Mouse (Mus musculus) T-cell, adult 66 days (primary cell): Measurements from ENCODE around the gene Zdhhc1. TPM values are rescaled to one million over a fixed set of nuclear protein-coding genes. Genes with fewer than 3 reads are reported as not detected.

Experiments
- total RNA-seq, 2 experiments: library from RNA; stranded (reverse); gene quantifications; 3 replicates in 1 of 2; 4 replicates in 1 of 2; pipeline ENCODE4 v1.2.4; 2023

The Zdhhc1 gene
- total RNA-seq: 1 to 10 TPM; 5.0 TPM

DNA sequence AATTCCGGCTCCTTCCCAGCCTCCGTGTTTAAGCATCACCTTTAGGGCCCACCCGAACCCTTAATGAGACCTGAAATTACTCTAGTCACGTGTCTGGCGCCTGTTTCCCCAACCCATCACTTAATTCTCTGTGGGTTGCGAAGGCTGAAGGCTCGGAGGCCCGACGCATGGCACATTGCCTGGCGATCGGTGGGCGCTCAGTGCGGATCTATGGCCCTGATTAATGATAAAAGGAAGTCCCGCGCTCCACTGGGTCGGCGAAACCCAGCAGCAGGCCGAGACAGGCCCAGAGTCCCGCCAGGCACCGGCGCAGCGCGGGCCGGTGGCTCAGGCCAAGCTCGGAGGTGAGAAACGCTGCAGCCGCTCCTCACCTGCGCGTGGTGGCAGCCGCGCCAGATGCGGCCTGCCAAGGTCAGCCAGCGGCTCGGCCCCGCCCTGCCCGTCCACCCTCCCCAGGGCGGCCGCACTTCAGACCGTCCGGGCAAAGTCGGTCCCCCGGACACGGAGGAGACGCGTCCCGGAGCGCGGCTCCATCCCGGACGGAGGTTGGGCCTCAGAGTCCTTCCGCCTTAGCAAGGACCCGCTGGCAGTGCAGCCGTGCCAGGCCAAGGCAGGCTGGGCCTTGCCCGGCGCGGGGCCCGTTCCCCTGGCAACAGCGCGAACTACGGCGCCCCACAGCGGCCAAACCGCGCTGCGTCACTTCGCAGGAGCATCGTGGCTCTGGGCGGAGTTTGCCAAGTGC, at the start of gene Zdhhc1:
TSS of gene Zdhhc1 (minus strand) at position 464 of the 742 bp plus-strand sequence.

DNA sequence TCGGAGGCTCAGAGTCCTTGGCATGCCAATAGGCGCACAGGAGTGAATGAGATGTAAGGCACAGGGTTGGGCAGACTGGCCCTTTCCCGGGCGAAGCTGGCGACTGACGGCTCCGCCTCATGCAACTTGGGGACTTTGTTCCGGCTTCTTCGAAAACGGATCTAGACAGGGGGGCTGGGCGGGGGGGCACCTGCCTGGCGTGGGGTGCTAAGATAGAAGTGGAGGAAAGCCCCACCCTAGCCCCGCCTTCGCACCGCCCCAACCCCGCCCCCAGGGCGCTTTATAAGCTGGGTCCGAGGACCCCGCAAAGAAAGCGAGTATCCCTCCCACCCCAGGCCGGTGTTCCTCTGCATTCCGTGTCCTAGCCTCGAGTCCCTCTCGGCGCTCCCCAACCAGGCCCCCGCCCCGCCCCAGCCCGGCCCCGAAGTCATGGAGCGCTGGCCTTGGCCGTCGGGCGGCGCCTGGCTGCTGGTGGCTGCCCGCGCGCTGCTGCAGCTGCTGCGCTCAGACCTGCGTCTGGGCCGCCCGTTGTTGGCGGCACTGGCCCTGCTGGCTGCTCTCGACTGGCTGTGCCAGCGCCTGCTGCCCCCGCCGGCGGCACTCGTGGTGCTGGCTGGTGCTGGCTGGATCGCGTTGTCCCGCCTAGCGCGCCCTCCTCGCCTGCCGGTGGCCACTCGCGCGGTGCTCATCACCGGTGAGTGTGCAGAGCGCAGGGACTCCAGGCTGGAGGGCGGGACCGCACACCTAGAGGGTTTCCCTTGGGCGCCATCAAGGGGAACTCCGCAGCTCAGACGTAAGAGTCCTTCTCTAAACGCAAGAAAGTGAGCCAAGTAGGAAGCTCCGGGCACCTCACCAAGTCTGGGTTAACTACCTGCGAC, 22.0 kb upstream of the Zdhhc1 start, which contains the start of gene Hsd11b2:
TSS of gene Hsd11b2 (plus strand) at position 320 of the 878 bp plus-strand sequence.

DNA sequence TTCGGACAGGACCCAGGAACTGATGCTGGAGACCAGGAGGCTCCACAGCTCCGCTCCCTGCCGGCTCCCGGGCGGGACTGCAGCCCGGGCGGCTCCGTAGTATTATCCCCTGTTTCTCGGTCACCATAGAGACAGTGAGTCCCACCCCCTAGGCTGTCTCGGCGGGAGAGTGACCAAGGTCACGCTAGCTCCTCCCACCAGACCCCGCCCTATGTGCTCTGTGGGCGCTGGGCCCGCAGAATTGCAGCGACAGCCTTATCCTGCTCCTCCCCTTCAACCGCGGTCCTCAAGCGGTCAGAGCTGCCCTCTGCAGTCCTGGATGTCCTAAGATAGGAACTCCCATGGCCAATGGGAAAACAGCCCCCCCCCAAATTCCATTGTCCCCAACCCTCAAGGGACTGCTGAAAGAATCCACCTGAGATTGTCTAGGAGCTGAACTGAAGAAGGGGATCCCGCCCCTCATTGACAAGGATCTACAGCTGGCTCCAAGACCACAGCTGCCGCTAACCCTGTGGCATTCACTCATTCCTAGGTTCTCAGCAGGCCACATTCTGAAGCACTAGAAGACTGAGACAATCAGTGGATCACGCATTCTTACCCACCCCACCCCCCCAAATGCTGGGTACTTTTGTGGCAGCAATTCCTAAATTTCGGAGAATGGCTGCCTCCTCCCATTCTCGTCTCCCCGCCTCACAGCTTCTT, 25.2 kb downstream of the Zdhhc1 start, which contains the start of gene Tppp3:
TSS of gene Tppp3 (minus strand) at position 213 of the 702 bp plus-strand sequence.

Other genes starting within 250 kb of the Zdhhc1 start
- 1 to 10 TPM; 4.1 to 5.9 TPM for gene B3gnt9, start 241.7 kb downstream of the Zdhhc1 start, total RNA-seq
- 10 to 100 TPM; 28.2 to 28.5 TPM for gene Tradd, start 232.3 kb downstream of the Zdhhc1 start, total RNA-seq
- gene Fbxl8, start 232.3 kb downstream of the Zdhhc1 start, total RNA-seq: 10 to 100 TPM; 13.2 to 14.0 TPM
- gene Hsf4, start 227.1 kb downstream of the Zdhhc1 start, total RNA-seq: 1 to 10 TPM; 1.5 TPM
- not detected for gene Nol3, start 220.8 kb downstream of the Zdhhc1 start, total RNA-seq
- gene 4931428F04Rik, start 207.0 kb downstream of the Zdhhc1 start, total RNA-seq: 1 to 10 TPM; 2.8 to 3.9 TPM
- 1 to 10 TPM; 1.4 TPM for gene Exoc3l, start 200.8 kb downstream of the Zdhhc1 start, total RNA-seq
- 100 to 1,000 TPM; 100 to 107 TPM for gene E2f4, start 199.2 kb downstream of the Zdhhc1 start, total RNA-seq
- gene Elmo3, start 191.3 kb downstream of the Zdhhc1 start, total RNA-seq: 1 to 10 TPM; 4.7 to 4.9 TPM
- 1 to 10 TPM; 7.4 to 8.4 TPM for gene Lrrc29, start 170.6 kb downstream of the Zdhhc1 start, total RNA-seq
- 10 to 100 TPM; 35.5 to 42.4 TPM for gene Tmem208, start 170.5 kb downstream of the Zdhhc1 start, total RNA-seq
- gene Fhod1, start 148.9 kb downstream of the Zdhhc1 start, total RNA-seq: 10 to 100 TPM; 29.9 to 31.5 TPM
- 1 to 10 TPM in 1 of 2 experiments, under 1 TPM in 1; 0.83 to 1.5 TPM for gene Slc9a5, start 148.1 kb downstream of the Zdhhc1 start, total RNA-seq
- under 1 TPM in 1 of 2 experiments, not detected in 1; 0.15 TPM for gene Plekhg4, start 123.6 kb downstream of the Zdhhc1 start, total RNA-seq
- not detected for gene Kctd19, start 83.4 kb downstream of the Zdhhc1 start, total RNA-seq
- not detected for gene Lrrc36, start 83.3 kb downstream of the Zdhhc1 start, total RNA-seq
- 1 to 10 TPM in 1 of 2 experiments, not detected in 1; 2.2 TPM for gene Tppp3, start 25.4 kb downstream of the Zdhhc1 start, total RNA-seq
- gene Hsd11b2, start 21.9 kb upstream of the Zdhhc1 start, total RNA-seq: not detected
- gene Atp6v0d1, start 69.1 kb upstream of the Zdhhc1 start, total RNA-seq: 10 to 100 TPM; 49.0 to 54.8 TPM
- 10 to 100 TPM; 23.8 to 28.0 TPM for gene Ripor1, start 108.4 kb upstream of the Zdhhc1 start, total RNA-seq
- 100 to 1,000 TPM; 148 to 161 TPM for gene Ctcf, start 139.7 kb upstream of the Zdhhc1 start, total RNA-seq
- under 1 TPM in 1 of 2 experiments, not detected in 1; 0.99 TPM for gene Agrp, start 140.5 kb upstream of the Zdhhc1 start, total RNA-seq
- gene Carmil2, start 189.4 kb upstream of the Zdhhc1 start, total RNA-seq: 100 to 1,000 TPM; 131 to 138 TPM
- 10 to 100 TPM; 45.6 to 47.8 TPM for gene Acd, start 204.2 kb upstream of the Zdhhc1 start, total RNA-seq
- gene Pard6a, start 204.2 kb upstream of the Zdhhc1 start, total RNA-seq: 10 to 100 TPM in 1 of 2 experiments, 1 to 10 TPM in 1; 4.9 to 11.4 TPM
- gene 4933405L10Rik, start 210.8 kb upstream of the Zdhhc1 start, total RNA-seq: not detected
- gene Enkd1, start 211.3 kb upstream of the Zdhhc1 start, total RNA-seq: 1 to 10 TPM; 4.2 to 4.6 TPM